Mouse (Mus musculus): Measurements from ENCODE around the gene Prpf6.

DNA sequence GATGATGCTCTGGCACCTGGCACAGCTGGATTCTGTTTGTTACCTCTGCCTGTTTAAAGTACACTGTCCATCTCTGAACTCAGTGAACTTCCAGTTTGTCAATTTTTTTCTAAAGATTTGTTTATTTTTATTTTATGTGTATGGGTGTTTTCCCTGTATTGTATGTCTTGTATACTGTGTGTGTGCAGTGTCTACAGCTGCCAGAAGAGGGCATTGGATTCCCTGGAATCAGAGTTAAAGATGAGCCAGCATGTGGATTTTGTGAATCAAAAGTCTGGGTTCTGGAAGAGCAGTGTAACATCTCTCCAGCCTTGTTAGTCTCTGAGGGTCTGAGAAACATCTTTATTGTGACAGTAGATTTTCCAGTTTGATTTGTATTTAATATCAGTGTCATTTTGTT lies 31.7 kb downstream of the Prpf6 start:
- TF ChIP-seq EP300 (IDR thresholded peaks at IDR 0.05; ENCODE audit: insufficient read depth, low read depth, low read length) (no peak), CTCF (IDR thresholded peaks at IDR 0.05; ENCODE audit: low read depth, low read length) (no peak), POLR2A (IDR thresholded peaks at IDR 0.05; ENCODE audit: insufficient read depth, low read length) (no peak)

All from ES-Bruce4 (cell line).